Mouse (Mus musculus): ENCODE results near the gene Dpf3. TPM values are rescaled to one million over a fixed set of nuclear protein-coding genes. Genes with fewer than 3 reads are reported as not detected.

Gene Dpf3
- total RNA-seq, 2 experiments from 2014 or later = 21.3 to 22.9 TPM

GRCm38 (mm10) chr12:83220964-83221363 is 266.6 kb downstream of the Dpf3 start:
- DNase-seq (ENCODE audit: low spot score in 2 of 2) = no peak

DNA sequence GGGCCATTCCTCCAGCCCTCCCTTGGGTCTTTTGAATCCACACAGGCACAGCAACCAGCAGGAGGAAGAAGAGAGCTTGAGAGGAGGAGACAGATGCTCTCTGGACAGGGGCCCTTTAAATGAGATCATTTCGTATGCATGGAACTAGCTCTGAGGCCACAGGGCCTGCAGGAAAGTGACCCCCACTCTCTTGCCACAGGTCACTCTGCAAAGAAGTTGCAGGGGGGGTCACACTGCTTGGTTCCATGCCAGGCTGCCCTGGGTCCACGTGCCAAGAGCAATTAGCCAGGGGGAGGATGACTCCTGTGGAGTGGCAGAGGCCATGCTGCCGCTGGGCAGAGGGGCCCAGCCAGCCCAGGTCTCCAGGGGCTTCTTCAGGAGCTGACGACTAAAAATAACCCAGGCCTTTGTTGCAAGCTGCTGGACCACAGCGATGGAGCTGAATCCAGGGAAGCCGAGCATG is 273.6 kb downstream of the Dpf3 start:
- no peak for DNase-seq (ENCODE audit: low spot score in 2 of 2)

- no peak for DNase-seq (ENCODE audit: low spot score in 2 of 2)
Observed at GRCm38 (mm10) chr12:83211976-83212375, 275.5 kb downstream of the Dpf3 start.

- no peak for DNase-seq (ENCODE audit: low spot score in 2 of 2)
Observed at GRCm38 (mm10) chr12:83211146-83211822, 276.2 kb downstream of the Dpf3 start.

GRCm38 (mm10) chr12:83210735-83211134 is 276.8 kb downstream of the Dpf3 start:
- no peak for DNase-seq (ENCODE audit: low spot score in 2 of 2)

DNA sequence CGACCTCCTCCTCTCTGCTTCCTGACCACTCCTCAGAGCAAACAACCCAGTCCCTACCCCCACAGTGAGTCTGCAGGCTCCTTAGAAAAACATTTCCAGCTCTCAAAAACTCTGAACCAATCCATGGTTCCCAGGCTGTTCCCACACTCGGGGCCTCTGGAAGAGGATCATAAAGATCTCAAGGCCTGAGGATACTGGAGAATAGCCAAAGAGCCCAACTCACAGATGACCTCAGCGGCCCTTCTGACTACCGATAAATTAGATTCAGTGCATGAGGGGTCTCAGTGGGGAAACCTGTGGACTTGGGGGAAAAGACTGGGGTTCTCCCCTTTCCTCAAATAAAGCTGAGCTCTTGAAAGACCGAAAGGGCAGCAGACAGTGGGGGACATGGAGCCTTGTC is 277.2 kb downstream of the Dpf3 start:
- DNase-seq (ENCODE audit: low spot score in 2 of 2) = no peak

GRCm38 (mm10) chr12:83209461-83209860 is 278.1 kb downstream of the Dpf3 start:
- DNase-seq (ENCODE audit: low spot score in 2 of 2) = no peak

- DNase-seq (ENCODE audit: low spot score in 2 of 2) = no peak
Observed at GRCm38 (mm10) chr12:83208841-83209240, 278.7 kb downstream of the Dpf3 start.

GRCm38 (mm10) chr12:83208011-83208410 is 279.5 kb downstream of the Dpf3 start:
- DNase-seq (ENCODE audit: low spot score in 2 of 2) = peak in 1 of 2 experiments; percentile 28

GRCm38 (mm10) chr12:83207481-83207880 is 280.0 kb downstream of the Dpf3 start:
- DNase-seq (ENCODE audit: low spot score in 2 of 2) = no peak

GRCm38 (mm10) chr12:83206866-83207265 is 280.6 kb downstream of the Dpf3 start:
- no peak for DNase-seq (ENCODE audit: low spot score in 2 of 2)

DNA sequence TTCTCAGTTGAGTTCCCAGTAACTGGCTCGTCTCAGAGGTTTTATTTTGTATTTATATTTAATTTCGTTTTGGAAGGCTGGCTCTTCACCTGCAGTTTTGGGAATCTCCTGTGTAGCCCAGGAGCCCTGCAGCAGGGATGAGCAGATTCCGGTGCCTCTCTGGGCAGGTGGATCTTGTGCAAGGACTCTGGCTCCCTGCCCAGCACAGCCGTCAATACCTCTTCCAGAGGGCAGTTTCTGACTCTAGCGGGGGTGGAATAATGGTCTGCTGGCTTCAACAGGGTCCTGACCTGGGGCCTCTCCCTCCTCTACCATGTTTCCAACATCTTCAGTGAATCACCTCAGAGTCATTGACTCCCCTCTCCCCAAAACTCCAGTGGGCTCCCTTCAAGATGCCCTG is 283.2 kb downstream of the Dpf3 start:
- no peak for DNase-seq (ENCODE audit: low spot score in 2 of 2)

GRCm38 (mm10) chr12:83201674-83202073 is 285.8 kb downstream of the Dpf3 start:
- DNase-seq (ENCODE audit: low spot score in 2 of 2) = no peak

- no peak for DNase-seq (ENCODE audit: low spot score in 2 of 2)
Observed at GRCm38 (mm10) chr12:83180561-83180960, 307.0 kb downstream of the Dpf3 start.

DNA sequence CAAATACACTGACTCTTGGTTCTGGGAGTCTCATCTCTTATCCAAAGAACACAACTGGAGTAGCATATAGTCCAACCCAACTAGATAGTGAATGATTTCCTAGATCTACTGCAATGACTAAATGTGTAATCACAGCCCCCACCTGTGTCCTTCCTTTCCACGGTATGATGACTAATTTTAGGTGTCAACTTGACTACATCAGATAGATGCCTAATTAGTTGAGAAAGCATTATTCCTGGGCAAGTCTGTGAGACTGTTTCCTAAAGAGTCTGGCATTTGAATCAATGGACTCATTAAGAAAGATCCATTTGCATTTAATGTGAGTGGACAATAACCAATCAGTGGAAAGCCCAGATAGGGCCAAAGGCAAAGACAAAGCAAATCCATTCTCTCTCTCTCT is 307.7 kb downstream of the Dpf3 start:
- DNase-seq (ENCODE audit: low spot score in 2 of 2) = no peak

- DNase-seq (ENCODE audit: low spot score in 2 of 2) = peak in 1 of 2 experiments; percentile 19
Observed at GRCm38 (mm10) chr12:83178770-83179169, 308.7 kb downstream of the Dpf3 start.

GRCm38 (mm10) chr12:83169495-83170209 is 317.9 kb downstream of the Dpf3 start:
- DNase-seq (ENCODE audit: low spot score in 2 of 2) = peak; percentile 62 to 81

- DNase-seq (ENCODE audit: low spot score in 2 of 2) = peak in 1 of 2 experiments; percentile 80
Observed at GRCm38 (mm10) chr12:83168310-83168709, 319.2 kb downstream of the Dpf3 start.

GRCm38 (mm10) chr12:83165058-83165457 is 322.5 kb downstream of the Dpf3 start:
- no peak for DNase-seq (ENCODE audit: low spot score in 2 of 2)
